Mouse (Mus musculus): ENCODE data around the gene Dact3.

- TF ChIP-seq EP300 (IDR thresholded peaks at IDR 0.05; ENCODE audit: insufficient read depth, low read depth, low read length) (no peak), CTCF (IDR thresholded peaks at IDR 0.05; ENCODE audit: low read depth, low read length) (no peak), POLR2A (IDR thresholded peaks at IDR 0.05; ENCODE audit: insufficient read depth, low read length) (no peak)
These were observed 31.5 kb upstream of the Dact3 start for GRCm38 (mm10) chr7:16843441-16844171.
